Mouse (Mus musculus): ENCODE results near the gene Tmco1. TPM values are rescaled to one million over a fixed set of nuclear protein-coding genes. Genes with fewer than 3 reads are reported as not detected.

The Tmco1 gene
- polyA plus RNA-seq, 1 experiment from 2014 or later: 86.2 TPM

DNA sequence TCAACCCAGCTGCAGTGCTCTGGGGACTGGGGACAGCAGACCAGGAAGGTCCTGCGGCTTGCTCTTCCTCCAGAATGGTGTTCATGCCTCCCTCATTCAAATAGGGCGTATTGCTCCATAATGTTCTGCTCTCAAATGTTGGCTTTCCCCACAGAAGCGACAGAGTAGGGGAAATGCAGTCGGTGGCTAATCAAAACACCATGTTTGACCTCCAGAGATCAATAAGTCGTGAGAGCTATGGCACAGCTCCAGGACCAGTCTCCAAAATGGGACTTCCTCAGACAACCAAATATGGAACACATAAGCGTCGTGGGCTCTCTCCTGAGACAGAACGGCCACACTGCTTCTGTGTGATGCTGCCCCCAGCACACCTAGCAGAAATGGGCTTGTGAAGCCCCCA lies 36.3 kb upstream of the Tmco1 start:
- 44% methylated on average over 8 of the region's 8 CpGs for WGBS
- Histone ChIP-seq H3K27ac (peak overlapping the region; percentile 57; the same call in 1 of the 2 replicates), H3K4me2 (no peak overlapping the region), H3K27me3 (replicated peaks) (no peaks in the 10 kb centered on the region), H3K4me3 (replicated peaks) (no peak overlapping the region), H3K9ac (no peak overlapping the region), H3K9me3 (no peaks in the 10 kb centered on the region), H3K4me1 (peaks cover 47% of the 10 kb centered on the region), H3K36me3 (no peaks in the 10 kb centered on the region)
- no peak for ATAC-seq (ENCODE audit: insufficient read depth, low FRiP score, low read depth)

DNA sequence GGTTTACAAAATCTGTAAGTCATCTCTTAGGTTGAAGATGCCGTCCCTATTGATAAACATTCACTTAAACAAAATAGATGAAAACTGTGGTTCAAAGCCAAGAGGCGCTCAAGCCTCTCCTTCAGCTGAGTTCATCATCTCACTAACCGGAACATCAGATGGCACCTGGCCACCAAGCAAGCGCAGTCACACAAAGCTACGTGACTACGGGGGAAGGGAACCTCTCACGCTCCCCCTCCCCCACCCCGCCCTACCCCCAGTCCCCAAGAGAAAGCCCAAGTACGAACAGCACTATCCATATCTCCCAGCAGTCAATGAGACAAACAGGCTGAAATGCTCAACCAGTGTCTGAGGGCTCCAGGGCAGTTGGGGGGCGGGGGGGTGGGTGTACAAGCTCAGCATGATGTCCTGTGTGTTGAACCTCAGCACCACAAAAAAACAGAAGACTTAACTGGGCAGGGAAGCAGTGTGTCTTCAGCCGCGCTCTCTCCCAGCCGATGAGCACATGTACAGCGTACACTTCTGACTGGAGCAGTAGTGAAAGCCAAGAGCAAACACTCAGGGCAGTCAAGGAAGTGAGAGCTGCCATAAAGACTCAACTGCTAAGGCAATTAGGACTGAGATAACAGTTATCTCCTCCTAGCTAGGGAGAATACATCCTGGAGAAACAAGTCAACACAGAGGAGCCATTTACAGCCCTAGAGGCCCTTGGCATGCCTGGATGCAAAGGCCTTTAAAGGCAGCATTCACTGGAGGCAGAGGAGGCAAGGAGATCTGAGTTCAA lies 34.6 kb upstream of the Tmco1 start:
- ATAC-seq (ENCODE audit: insufficient read depth, low FRiP score, low read depth): peak; percentile 33; the same call in 1 of the 2 replicates
- H3K4me2 ChIP-seq: no peak overlapping the region
- no peak overlapping the region for H3K9ac ChIP-seq
- H3K36me3 ChIP-seq: no peaks in the 10 kb centered on the region
- H3K4me1 ChIP-seq: peaks cover 46% of the 10 kb centered on the region
- H3K4me3 ChIP-seq (replicated peaks): no peak overlapping the region
- WGBS: 43% methylated on average over 14 of the region's 14 CpGs
- no peaks in the 10 kb centered on the region for H3K9me3 ChIP-seq
- no peaks in the 10 kb centered on the region for H3K27me3 ChIP-seq (replicated peaks)
- peak overlapping the region; percentile 16; the same call in 1 of the 2 replicates for H3K27ac ChIP-seq

DNA sequence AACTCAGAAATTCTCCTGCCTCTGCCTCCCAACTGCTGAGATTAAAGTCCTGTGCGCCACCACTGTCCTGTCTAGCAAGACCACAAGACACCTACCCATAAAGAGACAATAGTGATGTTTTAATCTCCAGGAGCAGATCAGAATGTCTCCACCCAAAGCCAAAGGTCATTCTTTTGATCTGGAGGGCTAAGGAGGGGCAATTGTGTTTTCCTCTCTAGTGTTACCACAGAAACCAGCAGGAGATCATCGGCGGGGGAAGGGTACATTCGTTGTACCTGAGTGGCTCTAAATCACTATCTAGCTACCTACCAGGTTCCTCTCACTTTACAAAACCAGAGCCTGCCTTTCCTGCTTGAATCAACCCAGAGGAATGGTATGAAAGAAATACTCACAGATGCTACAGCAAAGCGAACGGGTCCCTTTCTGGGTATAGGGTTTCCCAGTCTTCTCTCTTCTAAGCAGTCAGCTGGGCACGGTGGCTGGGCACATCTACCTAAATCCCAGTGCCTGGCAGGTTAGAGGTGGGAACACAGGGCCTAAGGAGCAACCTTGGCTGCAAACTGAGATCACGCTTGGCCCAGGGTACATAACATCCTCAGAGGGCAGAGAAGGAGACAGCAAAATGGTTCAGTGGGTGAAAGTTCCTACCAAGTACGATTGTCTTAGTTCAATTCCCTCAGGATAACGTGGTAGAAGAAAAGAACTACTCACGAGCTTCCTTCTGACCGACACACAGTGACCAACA lies 33.4 kb upstream of the Tmco1 start:
- H3K27me3 ChIP-seq (replicated peaks): no peaks in the 10 kb centered on the region
- 86% methylated on average over 12 of the region's 12 CpGs for WGBS
- no peak overlapping the region for H3K27ac ChIP-seq
- ATAC-seq (ENCODE audit: insufficient read depth, low FRiP score, low read depth): no peak
- H3K4me2 ChIP-seq: no peak overlapping the region
- no peaks in the 10 kb centered on the region for H3K9me3 ChIP-seq
- H3K4me1 ChIP-seq: peaks cover 41% of the 10 kb centered on the region
- H3K9ac ChIP-seq: no peak overlapping the region
- H3K4me3 ChIP-seq (replicated peaks): no peak overlapping the region
- H3K36me3 ChIP-seq: no peaks in the 10 kb centered on the region

DNA sequence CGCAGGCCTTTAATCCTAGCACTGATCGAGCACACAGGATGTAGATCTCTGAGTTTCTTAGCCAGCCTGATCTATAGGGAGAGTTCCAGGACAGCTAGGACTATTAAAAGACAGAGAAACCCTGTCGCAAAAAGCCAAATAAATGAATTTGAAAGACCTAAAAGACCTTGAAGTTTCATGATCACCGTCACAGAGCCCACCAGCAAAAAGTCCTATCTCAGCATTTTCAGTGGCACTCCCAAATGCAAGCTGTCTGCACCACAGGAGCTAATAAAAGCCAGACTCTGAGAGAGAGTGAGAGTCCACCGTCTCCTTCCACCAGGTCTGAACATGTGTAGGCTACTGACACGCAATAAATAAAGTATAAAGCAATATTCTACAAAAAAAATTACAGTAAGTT lies 29.8 kb upstream of the Tmco1 start:
- no peak for ATAC-seq (ENCODE audit: insufficient read depth, low FRiP score, low read depth)
- H3K36me3 ChIP-seq: no peaks in the 10 kb centered on the region
- no peak overlapping the region for H3K27ac ChIP-seq
- H3K4me3 ChIP-seq (replicated peaks): no peak overlapping the region
- 71% methylated on average over 6 of the region's 6 CpGs for WGBS
- H3K27me3 ChIP-seq (replicated peaks): no peaks in the 10 kb centered on the region
- no peak overlapping the region for H3K9ac ChIP-seq
- no peak overlapping the region for H3K4me2 ChIP-seq
- H3K4me1 ChIP-seq: peaks cover 20% of the 10 kb centered on the region
- H3K9me3 ChIP-seq: no peaks in the 10 kb centered on the region

DNA sequence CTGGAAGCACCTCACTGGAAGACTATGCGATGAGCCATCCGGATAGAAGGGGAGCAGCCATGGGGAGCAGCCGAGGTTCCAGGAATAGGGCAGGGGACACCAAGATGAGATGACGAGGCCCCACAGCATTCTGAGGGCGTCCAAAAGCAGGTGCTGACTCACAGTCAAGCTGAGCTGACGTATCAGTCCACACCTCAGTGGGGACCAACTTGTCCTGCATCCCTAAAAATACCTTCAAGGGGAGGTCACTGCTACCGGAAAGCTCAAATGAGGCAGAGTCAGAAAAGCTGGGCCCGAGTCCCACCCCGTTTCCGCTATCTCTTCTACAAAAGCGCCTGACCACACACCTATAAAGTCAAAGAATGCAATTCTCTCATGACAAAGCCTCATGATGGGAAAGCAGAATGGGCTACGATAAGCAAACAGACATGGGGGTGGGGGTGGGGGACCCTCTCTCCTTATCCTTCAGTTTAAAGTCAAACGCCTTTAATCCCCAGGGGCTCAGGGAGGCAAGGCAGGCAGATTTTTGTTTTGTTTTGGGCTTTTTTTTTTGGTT lies 28.9 kb upstream of the Tmco1 start:
- 67% methylated on average over 13 of the region's 13 CpGs for WGBS
- H3K27ac ChIP-seq: no peak overlapping the region
- ATAC-seq (ENCODE audit: insufficient read depth, low FRiP score, low read depth): no peak

DNA sequence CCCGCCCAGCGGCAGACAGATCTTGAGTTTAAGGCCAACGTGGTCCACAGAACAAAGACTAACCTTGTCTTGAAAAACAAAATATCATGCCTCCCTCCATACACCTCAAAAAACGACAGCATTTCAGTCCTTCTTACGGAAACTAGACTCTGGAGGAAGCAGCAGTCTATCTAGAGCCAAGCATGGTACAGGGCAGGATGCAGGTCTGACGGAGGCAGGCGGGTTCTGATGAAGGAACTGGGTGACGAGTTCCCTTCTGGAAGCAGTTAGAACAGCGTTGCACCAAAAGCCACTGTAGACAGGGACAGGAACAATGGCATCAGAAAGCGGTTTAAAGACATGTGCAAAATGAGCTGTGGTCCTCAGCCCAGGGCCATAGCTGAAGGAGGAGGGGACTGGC lies 28.1 kb upstream of the Tmco1 start:
- no peak for ATAC-seq (ENCODE audit: insufficient read depth, low FRiP score, low read depth)
- H3K4me1 ChIP-seq: peaks cover 10% of the 10 kb centered on the region; the same call in 1 of the 2 replicates

More for the DNA sequence above, 28.9 kb upstream of the Tmco1 start:
- H3K4me3 ChIP-seq (replicated peaks): no peak overlapping the region
- H3K4me1 ChIP-seq: peaks cover 12% of the 10 kb centered on the region
- H3K9ac ChIP-seq: no peak overlapping the region
- H3K27me3 ChIP-seq (replicated peaks): no peaks in the 10 kb centered on the region
- no peak overlapping the region for H3K4me2 ChIP-seq
- no peaks in the 10 kb centered on the region for H3K36me3 ChIP-seq
- no peaks in the 10 kb centered on the region for H3K9me3 ChIP-seq

DNA sequence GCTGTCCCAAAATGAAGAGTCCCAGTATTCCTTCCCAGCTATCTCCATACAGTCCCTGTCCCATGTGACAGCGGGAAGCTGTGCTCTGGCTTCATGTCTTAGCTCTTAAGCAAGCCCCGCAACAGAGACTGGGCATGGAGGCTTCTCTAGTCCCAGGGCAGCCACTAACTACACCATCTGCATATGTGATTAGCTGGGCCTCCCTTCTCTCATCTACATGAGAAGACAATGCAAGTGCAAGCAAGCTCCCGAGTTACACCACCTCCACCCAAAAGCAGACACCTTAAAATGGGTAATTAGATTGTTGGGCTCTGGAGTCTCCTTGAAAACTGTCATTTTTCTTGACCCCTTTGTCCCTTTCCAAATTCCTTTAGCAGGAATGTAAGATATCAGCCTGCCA lies 26.1 kb upstream of the Tmco1 start:
- 77% methylated on average over 3 of the region's 3 CpGs for WGBS
- Histone ChIP-seq H3K36me3 (no peaks in the 10 kb centered on the region), H3K27ac (no peak overlapping the region), H3K27me3 (replicated peaks) (no peaks in the 10 kb centered on the region), H3K4me2 (no peak overlapping the region), H3K4me1 (peaks cover 16% of the 10 kb centered on the region; the same call in 1 of the 2 replicates), H3K9ac (no peak overlapping the region), H3K9me3 (no peaks in the 10 kb centered on the region), H3K4me3 (replicated peaks) (no peak overlapping the region)
- no peak for ATAC-seq (ENCODE audit: insufficient read depth, low FRiP score, low read depth)

More for the DNA sequence above, 28.1 kb upstream of the Tmco1 start:
- Histone ChIP-seq H3K9me3 (no peaks in the 10 kb centered on the region), H3K27me3 (replicated peaks) (no peaks in the 10 kb centered on the region), H3K36me3 (no peaks in the 10 kb centered on the region), H3K9ac (no peak overlapping the region), H3K4me2 (no peak overlapping the region), H3K4me3 (replicated peaks) (no peak overlapping the region), H3K27ac (no peak overlapping the region)
- 83% methylated on average over 10 of the region's 10 CpGs for WGBS

DNA sequence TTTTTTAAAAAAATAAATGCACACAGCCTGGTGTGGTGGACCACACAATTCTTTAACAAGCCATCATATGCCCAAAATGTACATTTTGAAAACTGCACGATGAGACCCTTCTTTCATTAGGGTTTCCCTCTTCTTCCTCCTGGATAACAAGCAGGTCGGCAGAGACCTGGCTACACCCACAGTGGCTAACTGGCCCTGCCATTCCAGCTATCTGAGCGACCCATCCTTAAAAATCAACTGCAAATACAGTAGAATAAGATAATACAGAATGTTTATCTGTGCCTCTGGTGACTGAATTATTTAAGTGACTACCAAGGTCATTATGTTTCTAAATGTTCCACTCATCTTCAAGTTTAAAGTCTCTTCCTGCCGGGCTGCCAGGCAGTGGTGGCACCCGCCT lies 25.4 kb upstream of the Tmco1 start:
- Histone ChIP-seq H3K9ac (no peak overlapping the region), H3K36me3 (no peaks in the 10 kb centered on the region), H3K27ac (no peak overlapping the region), H3K27me3 (replicated peaks) (no peaks in the 10 kb centered on the region), H3K4me1 (peaks cover 16% of the 10 kb centered on the region; the same call in 1 of the 2 replicates), H3K4me2 (peak overlapping the region; percentile 74), H3K4me3 (replicated peaks) (peak overlapping the region; percentile 81), H3K9me3 (no peaks in the 10 kb centered on the region)
- ATAC-seq (ENCODE audit: insufficient read depth, low FRiP score, low read depth): no peak
- 40% methylated on average over 5 of the region's 5 CpGs for WGBS

DNA sequence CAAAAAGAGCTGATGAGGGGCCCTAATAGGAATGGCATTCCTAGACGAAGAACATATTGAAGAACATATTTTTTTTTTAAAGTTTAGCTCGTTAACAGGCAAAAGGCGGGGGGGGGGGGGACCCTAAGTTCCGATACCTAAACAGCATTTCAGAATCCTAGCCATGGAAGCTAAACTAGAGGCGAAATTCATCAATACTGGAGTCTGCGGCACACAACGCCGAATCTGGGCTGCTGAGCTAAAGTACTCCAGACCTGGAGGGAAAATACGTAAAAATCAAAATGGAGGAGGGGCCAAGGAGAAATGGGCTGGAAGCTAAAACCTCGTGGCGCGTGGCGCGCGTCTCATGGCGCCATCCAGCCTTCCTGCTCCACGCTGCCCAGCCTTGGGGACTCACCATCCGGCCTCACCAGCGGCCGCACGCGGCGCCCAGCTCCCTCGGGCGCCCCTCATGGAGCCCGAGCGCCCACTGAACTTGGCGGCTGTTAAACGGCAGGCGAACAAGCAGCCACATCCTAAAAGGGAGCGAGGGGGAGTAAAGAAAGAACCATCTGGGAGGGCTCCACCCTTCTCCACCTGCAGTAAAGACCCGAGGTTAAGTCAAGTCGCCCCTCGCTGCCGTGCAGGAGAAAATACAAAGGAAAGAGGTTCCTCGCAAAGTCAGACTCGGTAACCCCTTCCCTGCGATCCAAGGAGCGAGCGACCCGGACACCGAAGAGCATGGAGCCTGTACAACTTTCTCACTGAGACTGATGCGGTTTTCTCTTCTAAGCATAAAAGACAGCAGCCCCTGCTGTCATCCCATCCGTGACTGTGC lies 24.5 kb upstream of the Tmco1 start:
- H3K4me1 ChIP-seq: peaks cover 16% of the 10 kb centered on the region; the same call in 1 of the 2 replicates
- peak overlapping the region; percentile 92 for H3K27ac ChIP-seq
- ATAC-seq (ENCODE audit: insufficient read depth, low FRiP score, low read depth): no peak
- H3K4me2 ChIP-seq: peak overlapping the region; percentile 74
- no peaks in the 10 kb centered on the region for H3K36me3 ChIP-seq
- H3K4me3 ChIP-seq (replicated peaks): peak overlapping the region; percentile 81
- under 1% methylated on average over 44 of the region's 44 CpGs for WGBS
- H3K9ac ChIP-seq: peak overlapping the region; percentile 81
- no peaks in the 10 kb centered on the region for H3K9me3 ChIP-seq
- no peaks in the 10 kb centered on the region for H3K27me3 ChIP-seq (replicated peaks)

DNA sequence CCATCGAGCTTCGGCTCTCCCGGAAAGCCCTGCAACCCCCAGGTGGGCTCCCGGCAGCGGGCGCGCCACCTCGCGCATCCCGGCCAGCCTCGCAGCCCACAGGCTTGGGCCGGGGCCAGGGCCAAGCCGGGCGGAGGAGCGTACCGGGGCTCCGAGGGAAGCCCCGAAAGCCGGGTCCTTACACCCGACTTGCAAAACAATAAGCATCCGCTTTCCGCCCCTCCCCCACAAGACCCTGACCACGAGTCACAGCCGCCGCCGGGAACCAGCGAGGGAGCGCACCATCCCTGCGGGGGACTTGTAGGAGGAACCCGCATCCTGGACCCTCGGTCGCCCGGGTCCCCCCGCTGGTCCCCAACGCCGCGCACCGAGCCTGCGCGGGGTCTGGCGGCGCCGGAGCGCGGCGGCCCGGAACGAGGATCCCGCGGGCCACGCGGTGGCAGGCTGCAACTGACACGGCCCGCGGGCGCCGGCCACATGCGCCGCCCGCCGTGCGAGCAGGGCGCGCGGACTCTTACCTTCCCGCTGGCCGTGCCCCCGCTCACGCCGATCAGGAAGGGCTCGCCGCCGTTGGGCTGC lies 23.8 kb upstream of the Tmco1 start:
- Histone ChIP-seq H3K36me3 (no peaks in the 10 kb centered on the region), H3K9me3 (no peaks in the 10 kb centered on the region), H3K4me2 (peak overlapping the region; percentile 74), H3K27me3 (replicated peaks) (no peaks in the 10 kb centered on the region), H3K9ac (peak overlapping the region; percentile 81), H3K4me1 (peaks cover 9% of the 10 kb centered on the region; the same call in 1 of the 2 replicates), H3K27ac (peak overlapping the region; percentile 92), H3K4me3 (replicated peaks) (peak overlapping the region; percentile 81)
- WGBS: 0% methylated on average over 60 of the region's 73 CpGs
- ATAC-seq (ENCODE audit: insufficient read depth, low FRiP score, low read depth): peak; percentile 57

DNA sequence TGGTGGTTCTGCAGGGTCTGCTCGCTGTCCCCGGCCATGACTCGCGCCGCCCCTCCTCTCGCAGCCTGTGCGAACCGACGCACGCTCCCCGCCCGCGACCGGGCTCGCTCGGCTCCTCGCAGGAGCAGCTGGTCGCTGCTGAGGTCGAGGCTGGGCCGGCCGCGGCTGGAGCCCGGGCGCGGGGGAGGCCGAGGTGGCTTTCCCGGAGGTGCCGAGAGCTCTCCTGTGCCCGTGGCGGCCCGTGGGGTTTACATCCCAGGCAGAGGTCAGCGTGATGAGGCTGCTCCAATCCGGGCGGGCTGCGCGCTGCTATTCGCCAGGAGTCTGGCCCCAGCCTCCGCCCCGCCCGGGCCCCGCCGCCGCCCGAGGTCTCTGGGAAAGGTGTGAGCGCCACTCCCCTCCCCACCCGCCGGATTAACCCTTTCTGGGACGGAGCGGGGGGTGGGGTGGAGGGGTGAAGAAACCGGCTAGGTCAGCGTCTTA lies 23.3 kb upstream of the Tmco1 start:
- Histone ChIP-seq H3K9ac (peak overlapping the region; percentile 81), H3K4me2 (peak overlapping the region; percentile 74), H3K27ac (peak overlapping the region; percentile 92), H3K36me3 (no peaks in the 10 kb centered on the region), H3K4me3 (replicated peaks) (peak overlapping the region; percentile 81), H3K9me3 (no peaks in the 10 kb centered on the region), H3K4me1 (peaks cover 13% of the 10 kb centered on the region), H3K27me3 (replicated peaks) (no peaks in the 10 kb centered on the region)
- peak; percentile 93 for ATAC-seq (ENCODE audit: insufficient read depth, low FRiP score, low read depth)
- under 1% methylated on average over 43 of the region's 51 CpGs for WGBS

All from stomach, embryonic 15.5 days (tissue).